Mouse (Mus musculus) thymus, adult 2 months (tissue): ENCODE results near the gene Ccdc32. TPM values are rescaled to one million over a fixed set of nuclear protein-coding genes. Genes with fewer than 3 reads are reported as not detected.
A peak's percentile ranks its signal among the peaks of the same experiment; 100 is the strongest.

Source experiments
- DNase-seq: peaks from one replicate; pipeline ENCODE4 v3.0.0; 2021
- H3K27ac ChIP-seq: fragments of 200-500 bp; 2 replicates; pipeline ENCODE4 v1.5.1; 2012; ENCODE audit warnings: low read length, control low read depth; ENCODE audit not compliant: control insufficient read depth, insufficient read depth
- H3K27me3 ChIP-seq: fragments of 200-500 bp; 2 replicates; pipeline ENCODE4 v1.6.1; 2012; ENCODE audit warnings: mild to moderate bottlenecking, low read length, moderate library complexity, mixed read lengths; ENCODE audit not compliant: control insufficient read depth, insufficient read depth
- H3K36me3 ChIP-seq: fragments of 200-500 bp; 2 replicates; pipeline ENCODE4 v1.6.1; 2012; ENCODE audit warnings: mild to moderate bottlenecking, low read length, moderate library complexity; ENCODE audit not compliant: control insufficient read depth, insufficient read depth
- H3K4me1 ChIP-seq: fragments of 200-500 bp; replicated peaks from 2 replicates; pipeline ENCODE4 v1.6.1; 2012; ENCODE audit warnings: low read length; ENCODE audit not compliant: control insufficient read depth, insufficient read depth
- H3K4me3 ChIP-seq: fragments of 200-500 bp; 2 replicates; pipeline ENCODE4 v1.5.1; 2012; ENCODE audit warnings: mild to moderate bottlenecking, low read length, control low read depth, moderate library complexity; ENCODE audit not compliant: control insufficient read depth, insufficient read depth
- CTCF ChIP-seq: fragments of 200-500 bp; IDR thresholded peaks from 2 replicates; pipeline ENCODE4 v1.5.1; 2012; ENCODE audit warnings: mild to moderate bottlenecking, control low read depth, low read length, moderate library complexity, borderline replicate concordance; ENCODE audit not compliant: control insufficient read depth, poor library complexity, insufficient read depth; ENCODE audit errors: extremely low read depth
- POLR2A ChIP-seq: fragments of 200-500 bp; IDR thresholded peaks from 2 replicates; pipeline ENCODE4 v1.6.1; 2012; ENCODE audit warnings: mild to moderate bottlenecking, low read length, control low read depth, moderate library complexity; ENCODE audit not compliant: control insufficient read depth, poor library complexity, insufficient read depth; ENCODE audit errors: extremely low read depth
- whole genome bisulfite sequencing: fragments of 180-500 bp; shearing (Covaris S2); methylation state at CpG from one replicate; pipeline ENCODE4 v1.1.7; 2018; 5-methylcytosine and 5-hydroxymethylcytosine counted together
- polyA plus RNA-seq: library from polyadenylated mRNA; depleted of rRNA; stranded (reverse); fragments of >200 nt; gene quantifications from 2 replicates; pipeline ENCODE4 v1.2.3, GENCODE M21; 2012

Gene Ccdc32
- polyA plus RNA-seq, 1 experiment: 6.1 TPM

DNA sequence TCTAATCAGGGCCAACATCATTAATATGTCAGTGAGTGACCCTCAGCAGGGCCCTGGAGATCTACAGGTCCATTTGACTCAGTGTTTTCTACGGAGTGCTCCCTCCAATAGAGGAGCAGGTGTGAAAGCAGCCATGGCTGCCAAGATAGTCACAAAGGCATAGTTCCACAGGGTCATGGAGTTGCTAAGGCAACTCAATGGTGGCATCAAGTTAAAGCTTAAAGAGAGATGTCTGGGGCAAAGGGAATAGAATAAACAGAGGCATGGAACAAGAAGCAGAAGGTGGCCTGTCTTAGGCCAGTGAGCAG, 32.4 kb downstream of the Ccdc32 start:
- no peak overlapping the region for H3K27ac ChIP-seq
- 90% methylated on average over 1 of the region's 1 CpGs for WGBS
- H3K4me1 ChIP-seq: no peaks in the 10 kb centered on the region
- no peak for DNase-seq
- H3K4me3 ChIP-seq: no peak overlapping the region
- H3K36me3 ChIP-seq: no peaks in the 10 kb centered on the region
- no peaks in the 10 kb centered on the region for H3K27me3 ChIP-seq
- TF ChIP-seq CTCF: no peak
- TF ChIP-seq POLR2A: no peak

DNA sequence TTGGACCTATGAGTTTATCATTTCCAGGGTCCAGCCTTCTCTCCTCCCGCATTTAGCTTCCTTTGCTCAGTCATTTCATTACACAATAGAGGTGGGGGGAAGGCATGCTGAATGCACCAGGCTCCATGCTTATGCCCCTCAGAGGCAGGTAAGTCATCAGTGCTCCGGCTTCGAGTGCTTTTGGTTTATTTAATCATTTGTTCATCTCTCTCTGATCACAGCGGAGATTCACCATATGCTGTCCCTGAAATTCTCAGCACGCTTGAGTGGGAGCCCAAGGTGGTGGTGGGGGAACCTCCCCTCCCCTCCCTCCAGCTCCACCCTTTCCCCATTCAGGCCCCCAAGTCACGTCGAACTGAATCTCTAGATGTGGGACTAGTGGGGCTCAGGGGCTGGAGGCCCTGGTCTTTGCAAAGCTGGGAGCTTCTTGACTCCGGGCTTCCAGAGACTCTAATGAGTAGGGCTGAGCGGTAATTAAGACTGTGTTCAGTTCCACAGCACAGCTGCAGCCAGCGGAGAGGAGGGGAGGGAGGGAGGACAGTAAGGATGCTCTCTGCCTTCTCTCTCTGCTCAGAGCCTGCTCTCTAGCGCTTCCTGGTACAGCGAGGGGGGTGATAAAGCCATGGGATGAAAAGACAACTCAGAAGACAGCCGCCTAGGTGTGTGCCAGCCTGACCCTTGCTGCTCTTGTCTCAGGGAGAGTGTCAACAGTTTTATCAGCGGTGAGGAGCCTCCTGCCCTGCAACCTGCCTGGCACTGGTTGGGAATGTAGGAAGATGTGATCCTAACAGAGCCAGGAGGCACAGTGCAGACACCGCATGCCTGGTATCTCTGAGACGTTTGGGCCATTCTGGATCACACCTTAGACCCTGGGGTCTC, 33.0 kb downstream of the Ccdc32 start:
- Histone ChIP-seq H3K36me3 (no peaks in the 10 kb centered on the region), H3K4me3 (no peak overlapping the region), H3K27ac (no peak overlapping the region), H3K4me1 (no peaks in the 10 kb centered on the region), H3K27me3 (no peaks in the 10 kb centered on the region)
- TF ChIP-seq POLR2A (no peak), CTCF (no peak)
- no peak for DNase-seq
- 70% methylated on average over 16 of the region's 16 CpGs for WGBS

DNA sequence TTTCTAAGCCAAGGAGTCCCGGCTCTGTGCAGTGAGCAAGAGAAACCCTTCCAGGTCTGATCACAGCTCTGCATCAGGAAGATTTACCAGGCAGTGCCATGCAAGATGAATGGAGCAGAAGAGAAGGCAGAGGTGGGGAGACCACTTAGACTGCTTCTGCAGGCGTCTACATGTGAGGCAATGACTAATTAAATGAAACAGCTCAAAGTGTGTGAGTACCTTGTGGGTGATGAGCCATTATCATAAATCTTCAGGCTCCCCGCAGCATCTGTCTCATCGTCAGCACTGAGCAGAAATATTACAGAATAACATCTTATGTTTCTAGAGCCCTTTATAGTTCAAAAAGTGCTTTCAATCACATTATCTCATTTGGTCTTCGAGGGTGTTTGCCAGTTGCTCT, 33.7 kb downstream of the Ccdc32 start:
- Histone ChIP-seq H3K4me3 (no peak overlapping the region), H3K27me3 (no peaks in the 10 kb centered on the region), H3K4me1 (no peaks in the 10 kb centered on the region), H3K36me3 (no peaks in the 10 kb centered on the region), H3K27ac (no peak overlapping the region)
- WGBS: 72% methylated on average over 5 of the region's 5 CpGs
- DNase-seq: no peak
- TF ChIP-seq CTCF (no peak), POLR2A (no peak)

DNA sequence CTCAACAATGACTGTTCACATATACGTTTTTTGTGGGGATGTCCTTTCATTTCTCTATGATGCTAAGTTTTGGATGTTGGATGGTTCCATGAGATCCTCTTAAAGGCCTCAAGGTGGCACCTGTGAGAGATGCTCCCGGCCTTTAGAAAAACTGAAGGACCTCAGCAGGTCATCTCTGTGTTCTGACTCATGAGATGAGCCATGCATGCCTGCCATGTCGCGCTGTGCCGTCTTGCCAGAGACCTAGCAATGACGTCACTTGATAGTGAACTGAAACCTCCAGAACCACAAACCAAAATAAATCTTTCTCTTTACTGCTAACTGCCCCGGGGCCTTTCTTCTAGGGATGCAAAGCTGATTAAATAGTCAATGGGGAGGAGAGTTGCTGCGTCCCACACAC, 45.4 kb downstream of the Ccdc32 start:
- H3K27me3 ChIP-seq: no peaks in the 10 kb centered on the region
- H3K27ac ChIP-seq: no peak overlapping the region
- H3K4me3 ChIP-seq: no peak overlapping the region
- no peaks in the 10 kb centered on the region for H3K36me3 ChIP-seq
- TF ChIP-seq CTCF (no peak), POLR2A (no peak)
- DNase-seq: no peak
- 73% methylated on average over 8 of the region's 8 CpGs for WGBS
- no peaks in the 10 kb centered on the region for H3K4me1 ChIP-seq

DNA sequence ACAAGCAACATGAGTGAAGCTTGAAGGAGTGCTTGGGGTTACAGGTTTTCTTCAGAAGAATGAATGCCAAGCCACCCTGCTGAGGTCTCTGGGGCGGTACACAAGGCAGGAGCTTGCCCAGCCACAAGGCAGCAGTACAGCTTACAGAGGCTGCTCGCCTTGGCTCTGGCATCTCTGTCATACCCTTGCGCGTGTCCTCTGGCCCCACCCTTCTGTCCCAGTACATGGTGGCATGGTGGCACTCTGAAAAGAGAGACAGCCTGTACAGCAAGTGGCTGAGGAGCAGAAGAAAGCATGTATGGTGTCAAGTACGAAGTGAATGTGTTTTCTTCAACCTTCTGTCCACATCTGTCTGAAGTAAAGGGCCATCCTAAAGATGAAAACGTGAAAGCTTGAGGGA, 48.4 kb downstream of the Ccdc32 start:
- WGBS: 80% methylated on average over 6 of the region's 6 CpGs

DNA sequence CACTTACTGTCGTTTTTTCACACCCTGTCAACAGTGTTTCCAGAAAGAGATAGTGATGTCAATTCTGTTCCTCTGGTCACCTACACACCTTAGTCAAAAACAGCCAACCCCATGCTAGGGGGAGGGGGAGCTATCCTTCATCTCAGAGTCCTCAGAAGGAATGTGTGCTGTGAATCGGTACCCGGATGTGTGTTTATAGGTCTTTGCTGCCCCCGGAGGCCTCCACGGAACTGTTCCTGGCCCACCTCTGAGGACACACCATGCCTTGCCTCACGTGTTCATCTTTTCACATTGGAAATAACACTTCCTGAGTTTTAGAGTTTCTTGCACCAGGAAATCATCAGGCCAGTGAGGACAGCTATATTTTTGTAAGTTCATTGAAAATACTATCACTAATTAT, 51.1 kb downstream of the Ccdc32 start:
- Histone ChIP-seq H3K27me3 (no peaks in the 10 kb centered on the region), H3K4me3 (no peak overlapping the region), H3K36me3 (no peaks in the 10 kb centered on the region), H3K27ac (no peak overlapping the region), H3K4me1 (peaks cover 17% of the 10 kb centered on the region)
- DNase-seq: peak; percentile 13
- TF ChIP-seq CTCF (no peak), POLR2A (no peak)
- 59% methylated on average over 6 of the region's 6 CpGs for WGBS

More for the DNA sequence above, 48.4 kb downstream of the Ccdc32 start:
- peaks cover 5% of the 10 kb centered on the region for H3K4me1 ChIP-seq
- no peak overlapping the region for H3K27ac ChIP-seq
- TF ChIP-seq POLR2A (no peak), CTCF (no peak)
- H3K4me3 ChIP-seq: no peak overlapping the region
- no peaks in the 10 kb centered on the region for H3K36me3 ChIP-seq
- no peaks in the 10 kb centered on the region for H3K27me3 ChIP-seq
- no peak for DNase-seq
